Mouse (Mus musculus): ENCODE data around the gene Nin. TPM values are rescaled to one million over a fixed set of nuclear protein-coding genes. Genes with fewer than 3 reads are reported as not detected.

Gene Nin
- total RNA-seq, 1 experiment, result 13.9 TPM

DNA sequence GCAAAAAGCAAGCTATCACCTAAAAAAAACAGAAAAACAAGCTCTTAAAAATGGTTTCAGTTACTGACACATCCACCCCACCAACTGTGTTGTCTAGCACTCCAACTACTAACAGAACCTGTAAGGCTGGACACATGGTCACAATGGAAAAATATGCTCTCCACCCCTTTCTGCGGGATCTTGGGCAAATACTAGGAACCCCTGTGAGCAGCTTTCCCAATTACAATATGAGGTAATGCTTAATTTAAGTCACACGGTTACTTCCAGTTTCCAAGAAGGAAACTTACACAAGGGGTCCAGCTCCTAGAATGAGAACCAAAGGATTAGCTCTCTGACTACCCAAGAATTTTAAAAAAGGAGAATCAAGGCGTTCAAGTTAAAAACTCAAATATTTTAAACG, 128.0 kb downstream of the Nin start:
- Histone ChIP-seq H3K27ac (ENCODE audit: insufficient read depth, low read depth, low read length, poor library complexity, severe bottlenecking) (no peak overlapping the region), H3K4me3 (ENCODE audit: insufficient read depth in 1 of 2, low read depth in 1 of 2, low read length in 2 of 2, poor library complexity in 1 of 2, severe bottlenecking in 1 of 2) (peak overlapping the region; percentile 86 to 92; a peak in 3 of 4 replicates)

DNA sequence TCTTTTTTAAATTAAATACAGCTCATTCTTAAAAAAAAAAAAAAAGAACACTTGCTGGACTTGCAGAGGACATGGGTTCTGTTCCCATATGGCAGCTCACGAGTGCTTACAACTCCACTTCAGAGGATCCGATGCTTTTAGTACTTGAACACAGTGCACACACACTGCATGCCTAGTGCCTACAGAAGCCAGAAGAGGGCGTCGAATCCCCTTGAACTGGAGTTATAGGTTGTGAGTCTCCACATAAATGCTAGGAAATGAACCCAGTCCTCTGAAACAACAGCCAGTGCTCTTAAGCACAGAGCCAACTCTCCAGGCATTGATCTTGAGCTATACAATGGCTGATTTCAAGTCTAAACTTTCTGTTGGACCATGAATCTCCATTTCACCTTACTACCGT, 130.6 kb downstream of the Nin start:
- Histone ChIP-seq H3K27ac (ENCODE audit: insufficient read depth, low read depth, low read length, poor library complexity, severe bottlenecking) (no peak overlapping the region), H3K4me3 (ENCODE audit: insufficient read depth in 1 of 2, low read depth in 1 of 2, low read length in 2 of 2, poor library complexity in 1 of 2, severe bottlenecking in 1 of 2) (no peak overlapping the region), H3K9ac (ENCODE audit: insufficient read depth, low read depth, low read length, poor library complexity, severe bottlenecking) (no peak overlapping the region), H3K9me3 (ENCODE audit: control insufficient read depth, insufficient read depth, low read depth, low read length) (no peaks in the 10 kb centered on the region), H3K4me1 (ENCODE audit: control insufficient read depth in 2 of 2, insufficient read depth in 2 of 2, low read length in 2 of 2, poor library complexity in 1 of 2) (no peaks in the 10 kb centered on the region), H3K36me3 (ENCODE audit: control insufficient read depth, insufficient read depth, low read length, poor library complexity, severe bottlenecking) (peaks cover 3% of the 10 kb centered on the region)
- in situ Hi-C loops (cut with MboI; ENCODE audit: low sequenced_read_pairs in 2 of 2, unreplicated experiment in 2 of 2), result no loop called here
- no peak for TF ChIP-seq ZC3H11A (IDR thresholded peaks at IDR 0.05; ENCODE audit: borderline replicate concordance, low read depth, low read length)
- no peak for TF ChIP-seq MAFK (IDR thresholded peaks at IDR 0.05; ENCODE audit: insufficient read depth, low read depth, low read length)
- TF ChIP-seq ZNF384 (IDR thresholded peaks at IDR 0.05; ENCODE audit: low read depth, low read length), result no peak
- no peak for TF ChIP-seq HCFC1 (IDR thresholded peaks at IDR 0.05; ENCODE audit: borderline replicate concordance, insufficient read depth, low read length)
- no peak for TF ChIP-seq CHD2 (IDR thresholded peaks at IDR 0.05; ENCODE audit: low read depth, low read length)
- no peak for DNase-seq (ENCODE audit: low read depth, low spot score)

More for the DNA sequence above, 128.0 kb downstream of the Nin start:
- in situ Hi-C loops (cut with MboI; ENCODE audit: low sequenced_read_pairs in 2 of 2, unreplicated experiment in 2 of 2), result no loop called here
- Histone ChIP-seq H3K36me3 (ENCODE audit: control insufficient read depth, insufficient read depth, low read length, poor library complexity, severe bottlenecking) (peaks cover 3% of the 10 kb centered on the region), H3K4me1 (ENCODE audit: control insufficient read depth in 2 of 2, insufficient read depth in 2 of 2, low read length in 2 of 2, poor library complexity in 1 of 2) (no peaks in the 10 kb centered on the region), H3K9ac (ENCODE audit: insufficient read depth, low read depth, low read length, poor library complexity, severe bottlenecking) (no peak overlapping the region), H3K9me3 (ENCODE audit: control insufficient read depth, insufficient read depth, low read depth, low read length) (no peaks in the 10 kb centered on the region)
- no peak for TF ChIP-seq ZC3H11A (IDR thresholded peaks at IDR 0.05; ENCODE audit: borderline replicate concordance, low read depth, low read length)
- TF ChIP-seq CHD2 (IDR thresholded peaks at IDR 0.05; ENCODE audit: low read depth, low read length), result no peak
- no peak for TF ChIP-seq MAFK (IDR thresholded peaks at IDR 0.05; ENCODE audit: insufficient read depth, low read depth, low read length)
- TF ChIP-seq HCFC1 (IDR thresholded peaks at IDR 0.05; ENCODE audit: borderline replicate concordance, insufficient read depth, low read length), result no peak
- no peak for TF ChIP-seq ZNF384 (IDR thresholded peaks at IDR 0.05; ENCODE audit: low read depth, low read length)
- no peak for DNase-seq (ENCODE audit: low read depth, low spot score)

DNA sequence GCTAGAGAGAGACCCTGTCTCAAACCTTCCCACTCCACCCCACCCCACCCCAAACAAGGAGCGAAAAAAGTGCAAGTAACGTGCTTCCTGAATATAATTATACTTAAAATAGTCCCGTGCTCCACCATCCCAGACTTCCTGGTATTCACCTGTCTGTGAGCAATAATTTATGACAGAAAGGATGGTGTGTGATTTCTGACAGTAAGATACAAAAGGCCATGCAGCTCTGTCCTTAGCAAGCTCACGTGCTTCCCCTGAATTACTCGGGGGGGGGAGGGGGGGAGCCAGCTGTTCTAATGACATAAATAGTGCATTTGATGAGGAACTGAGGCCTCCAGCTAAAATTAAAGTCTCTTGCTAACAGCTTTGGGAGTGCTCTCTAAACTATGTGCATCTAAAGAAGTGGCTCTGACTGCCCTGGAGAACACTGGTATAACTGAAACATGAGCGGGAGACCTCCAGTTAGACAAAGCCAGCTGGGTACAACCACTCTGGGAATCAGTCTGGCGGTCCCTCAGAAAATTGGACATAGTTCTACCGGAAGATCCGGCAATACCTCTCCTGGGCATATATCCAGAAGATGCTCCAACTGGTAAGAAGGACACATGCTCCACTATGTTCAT, 136.0 kb downstream of the Nin start:
- TF ChIP-seq CHD2 (IDR thresholded peaks at IDR 0.05; ENCODE audit: low read depth, low read length), result no peak
- no peak for TF ChIP-seq ZC3H11A (IDR thresholded peaks at IDR 0.05; ENCODE audit: borderline replicate concordance, low read depth, low read length)
- TF ChIP-seq MAFK (IDR thresholded peaks at IDR 0.05; ENCODE audit: insufficient read depth, low read depth, low read length), result no peak
- TF ChIP-seq ZNF384 (IDR thresholded peaks at IDR 0.05; ENCODE audit: low read depth, low read length), result no peak
- TF ChIP-seq HCFC1 (IDR thresholded peaks at IDR 0.05; ENCODE audit: borderline replicate concordance, insufficient read depth, low read length), result no peak
- Histone ChIP-seq H3K4me3 (ENCODE audit: insufficient read depth in 1 of 2, low read depth in 1 of 2, low read length in 2 of 2, poor library complexity in 1 of 2, severe bottlenecking in 1 of 2) (no peak overlapping the region), H3K4me1 (ENCODE audit: control insufficient read depth in 2 of 2, insufficient read depth in 2 of 2, low read length in 2 of 2, poor library complexity in 1 of 2) (peaks cover 0 to 1% of the 10 kb centered on the region in 2 experiments; a peak in 1 of 4 replicates), H3K27ac (ENCODE audit: insufficient read depth, low read depth, low read length, poor library complexity, severe bottlenecking) (no peak overlapping the region), H3K36me3 (ENCODE audit: control insufficient read depth, insufficient read depth, low read length, poor library complexity, severe bottlenecking) (peaks cover 2% of the 10 kb centered on the region), H3K9me3 (ENCODE audit: control insufficient read depth, insufficient read depth, low read depth, low read length) (no peaks in the 10 kb centered on the region), H3K9ac (ENCODE audit: insufficient read depth, low read depth, low read length, poor library complexity, severe bottlenecking) (no peak overlapping the region)
- in situ Hi-C loops (cut with MboI; ENCODE audit: low sequenced_read_pairs in 2 of 2, unreplicated experiment in 2 of 2), result no loop called here
- no peak for DNase-seq (ENCODE audit: low read depth, low spot score)

DNA sequence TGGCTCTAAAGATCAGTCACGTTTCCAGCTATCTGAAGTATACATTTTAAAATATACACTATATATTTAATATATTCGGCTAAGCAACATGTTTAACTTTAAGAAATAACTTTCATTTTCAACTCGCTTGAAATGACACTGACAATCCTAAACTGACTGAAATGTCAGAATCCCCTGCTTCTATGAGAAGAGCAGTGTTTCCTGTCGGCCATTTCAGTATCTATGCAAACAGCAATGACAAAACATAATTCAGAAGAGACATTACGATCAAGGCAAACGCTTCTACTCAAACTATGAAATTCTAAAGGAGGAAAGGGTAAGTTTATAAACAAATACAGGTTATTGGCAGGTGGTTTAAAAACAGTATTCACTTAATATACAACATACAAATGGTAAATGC, 136.8 kb downstream of the Nin start:
- H3K27ac ChIP-seq (ENCODE audit: insufficient read depth, low read depth, low read length, poor library complexity, severe bottlenecking), result no peak overlapping the region
- no peak overlapping the region for H3K4me3 ChIP-seq (ENCODE audit: insufficient read depth in 1 of 2, low read depth in 1 of 2, low read length in 2 of 2, poor library complexity in 1 of 2, severe bottlenecking in 1 of 2)
- no peak for DNase-seq (ENCODE audit: low read depth, low spot score)
- TF ChIP-seq CHD2 (IDR thresholded peaks at IDR 0.05; ENCODE audit: low read depth, low read length) (no peak), MAFK (IDR thresholded peaks at IDR 0.05; ENCODE audit: insufficient read depth, low read depth, low read length) (no peak), ZC3H11A (IDR thresholded peaks at IDR 0.05; ENCODE audit: borderline replicate concordance, low read depth, low read length) (no peak), ZNF384 (IDR thresholded peaks at IDR 0.05; ENCODE audit: low read depth, low read length) (no peak), HCFC1 (IDR thresholded peaks at IDR 0.05; ENCODE audit: borderline replicate concordance, insufficient read depth, low read length) (no peak)
- no peaks in the 10 kb centered on the region for H3K9me3 ChIP-seq (ENCODE audit: control insufficient read depth, insufficient read depth, low read depth, low read length)
- H3K4me1 ChIP-seq (ENCODE audit: control insufficient read depth in 2 of 2, insufficient read depth in 2 of 2, low read length in 2 of 2, poor library complexity in 1 of 2), result peaks cover 0 to 1% of the 10 kb centered on the region in 2 experiments; a peak in 1 of 4 replicates
- H3K36me3 ChIP-seq (ENCODE audit: control insufficient read depth, insufficient read depth, low read length, poor library complexity, severe bottlenecking), result no peaks in the 10 kb centered on the region; the same call in 1 of the 2 replicates
- H3K9ac ChIP-seq (ENCODE audit: insufficient read depth, low read depth, low read length, poor library complexity, severe bottlenecking), result no peak overlapping the region
- in situ Hi-C loops (cut with MboI; ENCODE audit: low sequenced_read_pairs in 2 of 2, unreplicated experiment in 2 of 2), result no loop called here
